Mouse (Mus musculus) hindbrain, embryonic 12.5 days (tissue): ENCODE results near the gene Plce1. TPM values are rescaled to one million over a fixed set of nuclear protein-coding genes. Genes with fewer than 3 reads are reported as not detected.

Experiments
- ATAC-seq: fragments of 200-750 bp; cut with Nextera tagmentation; 2 replicates; pipeline ENCODE4 v1.8.0; 2017; ENCODE audit warnings: moderate TSS enrichment; ENCODE audit not compliant: low FRiP score
- H3K27ac ChIP-seq: fragments of 300-500 bp; sonication (generic); 2 replicates; pipeline ENCODE4 v1.5.1; 2016; ENCODE audit warnings: mild to moderate bottlenecking
- H3K27me3 ChIP-seq: fragments of 300-500 bp; sonication (generic); 2 replicates; pipeline ENCODE4 v1.6.1; 2016; ENCODE audit warnings: mild to moderate bottlenecking
- H3K36me3 ChIP-seq: fragments of 300-500 bp; sonication (generic); 2 replicates; pipeline ENCODE4 v1.6.1; 2016; ENCODE audit warnings: mild to moderate bottlenecking
- H3K4me1 ChIP-seq: fragments of 300-500 bp; sonication (generic); 2 replicates; pipeline ENCODE4 v1.6.1; 2016
- H3K4me2 ChIP-seq: fragments of 300-500 bp; sonication (generic); replicated peaks from 2 replicates; pipeline ENCODE4 v1.6.1; 2016; ENCODE audit warnings: mild to moderate bottlenecking
- H3K4me3 ChIP-seq: fragments of 300-500 bp; sonication (generic); 2 replicates; pipeline ENCODE4 v1.5.1; 2016; ENCODE audit warnings: mild to moderate bottlenecking
- H3K9ac ChIP-seq: fragments of 300-500 bp; sonication (generic); 2 replicates; pipeline ENCODE4 v1.6.1; 2016; ENCODE audit warnings: mild to moderate bottlenecking, moderate library complexity
- H3K9me3 ChIP-seq: fragments of 300-500 bp; sonication (generic); replicated peaks from 2 replicates; pipeline ENCODE4 v1.6.1; 2016; ENCODE audit warnings: mild to moderate bottlenecking
- WGBS: fragments of 180-500 bp; shearing (Covaris S2); methylation state at CpG from one replicate; pipeline ENCODE4 v1.1.7; 2016; 5-methylcytosine and 5-hydroxymethylcytosine counted together
- polyA plus RNA-seq: library from polyadenylated mRNA; unstranded; fragments of >200 nt; fragmentation: Nextera tagmentation; extraction: Ambion mirVana; gene quantifications from 2 replicates; pipeline ENCODE4 v1.2.1, GENCODE M21; 2016

The Plce1 gene
- polyA plus RNA-seq, 1 experiment from 2014 or later, result 6.9 TPM

DNA sequence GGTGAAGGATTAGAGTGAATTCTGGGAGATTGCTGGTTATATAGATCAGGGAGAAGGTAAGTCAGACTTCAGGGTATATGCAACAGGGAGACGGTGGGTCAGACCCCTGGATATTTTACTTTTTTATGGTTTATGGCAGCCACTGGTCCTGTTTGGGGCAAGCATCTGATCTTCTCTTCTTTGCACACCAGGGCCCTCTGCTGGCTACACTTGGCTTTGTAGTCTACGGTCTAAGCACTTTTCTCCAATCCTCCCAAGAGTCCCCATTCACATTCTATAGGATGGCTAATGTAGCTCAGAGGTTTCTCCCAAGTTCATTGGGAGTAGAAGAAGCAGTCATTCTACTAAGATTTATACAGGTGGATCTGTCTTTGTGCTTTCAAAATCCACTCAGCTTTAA is 228.5 kb downstream of the Plce1 start:
- no peak overlapping the region for H3K9ac ChIP-seq
- no peaks in the 10 kb centered on the region for H3K4me1 ChIP-seq
- H3K4me2 ChIP-seq, result no peak overlapping the region
- WGBS, result 87% methylated on average over 2 of the region's 2 CpGs
- H3K9me3 ChIP-seq, result no peaks in the 10 kb centered on the region
- no peak for ATAC-seq
- no peaks in the 10 kb centered on the region for H3K27me3 ChIP-seq
- no peak overlapping the region for H3K4me3 ChIP-seq
- no peaks in the 10 kb centered on the region for H3K36me3 ChIP-seq
- no peak overlapping the region for H3K27ac ChIP-seq

DNA sequence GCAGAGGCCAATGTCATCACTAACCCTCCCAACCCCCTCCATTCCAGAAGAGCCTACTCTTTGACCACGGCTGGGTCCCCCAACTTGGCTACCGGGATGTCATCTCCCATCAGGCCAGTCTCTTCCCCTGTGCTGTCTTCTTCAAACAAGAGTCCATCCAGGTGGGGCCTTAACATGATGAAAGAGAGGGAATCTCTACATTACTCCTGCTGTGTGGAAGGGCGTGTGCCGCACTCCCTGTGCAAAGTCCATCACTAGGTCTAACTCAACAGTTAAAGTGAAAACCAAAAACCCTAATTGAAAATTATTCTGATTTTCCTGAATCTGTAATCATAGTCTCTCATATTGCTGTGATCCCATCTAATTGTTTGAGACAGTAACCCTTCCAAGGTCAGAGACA is 240.9 kb downstream of the Plce1 start:
- no peaks in the 10 kb centered on the region for H3K9me3 ChIP-seq
- no peaks in the 10 kb centered on the region for H3K27me3 ChIP-seq
- H3K4me1 ChIP-seq, result no peaks in the 10 kb centered on the region
- no peak overlapping the region for H3K4me2 ChIP-seq
- no peak for ATAC-seq
- 94% methylated on average over 4 of the region's 4 CpGs for WGBS
- H3K27ac ChIP-seq, result no peak overlapping the region
- 0 out of 2 replicates have a peak, but pooled peaks cover under 1% of the 10 kb centered on the region for H3K36me3 ChIP-seq
- H3K4me3 ChIP-seq, result no peak overlapping the region
- no peak overlapping the region for H3K9ac ChIP-seq

DNA sequence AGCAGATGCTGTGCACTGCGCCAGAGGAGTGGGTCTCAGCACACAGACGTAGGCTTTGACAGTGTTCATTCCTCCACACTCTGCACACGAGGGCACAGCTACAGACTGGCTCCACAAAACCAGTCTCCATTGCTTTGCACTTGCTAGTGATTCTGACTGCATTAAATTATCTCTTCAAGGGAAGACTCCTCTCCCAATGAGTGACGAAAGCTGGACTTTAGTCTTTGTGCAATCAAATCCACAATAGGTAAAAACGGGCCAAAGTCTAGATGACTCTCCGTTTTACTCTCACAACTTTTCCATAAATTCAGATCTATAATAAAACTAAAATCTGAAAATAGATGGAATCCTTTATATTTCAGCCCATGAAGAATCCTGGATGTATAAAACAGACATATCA is 242.1 kb downstream of the Plce1 start:
- H3K9me3 ChIP-seq, result no peaks in the 10 kb centered on the region
- no peak overlapping the region for H3K4me3 ChIP-seq
- no peak overlapping the region for H3K9ac ChIP-seq
- no peaks in the 10 kb centered on the region for H3K4me1 ChIP-seq
- ATAC-seq, result no peak
- WGBS, result 92% methylated on average over 6 of the region's 6 CpGs
- H3K27ac ChIP-seq, result no peak overlapping the region
- H3K4me2 ChIP-seq, result no peak overlapping the region
- no peaks in the 10 kb centered on the region for H3K27me3 ChIP-seq
- H3K36me3 ChIP-seq, result no peaks in the 10 kb centered on the region

DNA sequence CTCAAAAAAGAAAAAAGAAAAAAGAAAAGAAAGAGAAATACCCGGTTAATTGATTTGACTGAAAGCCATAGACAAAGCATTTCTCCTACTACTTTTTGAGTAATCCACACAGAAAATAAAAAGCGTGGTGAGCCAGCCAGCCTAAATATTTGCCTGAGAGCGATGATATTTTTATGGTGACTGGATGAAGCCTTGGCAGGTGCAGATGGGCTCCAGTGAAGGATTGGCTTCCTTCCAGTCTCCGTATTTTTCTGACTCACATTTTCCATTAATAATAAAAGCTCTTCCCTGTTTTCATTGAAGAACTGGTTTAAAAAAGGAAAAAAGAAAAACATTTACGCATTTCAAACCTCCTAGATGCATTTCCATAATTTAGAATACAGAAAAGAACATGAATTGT is 243.1 kb downstream of the Plce1 start:
- Histone ChIP-seq H3K27me3 (no peaks in the 10 kb centered on the region), H3K9ac (no peak overlapping the region), H3K4me3 (no peak overlapping the region), H3K4me2 (no peak overlapping the region), H3K9me3 (no peaks in the 10 kb centered on the region), H3K36me3 (no peaks in the 10 kb centered on the region), H3K27ac (no peak overlapping the region), H3K4me1 (no peaks in the 10 kb centered on the region)
- no peak for ATAC-seq
- 78% methylated on average over 5 of the region's 5 CpGs for WGBS

DNA sequence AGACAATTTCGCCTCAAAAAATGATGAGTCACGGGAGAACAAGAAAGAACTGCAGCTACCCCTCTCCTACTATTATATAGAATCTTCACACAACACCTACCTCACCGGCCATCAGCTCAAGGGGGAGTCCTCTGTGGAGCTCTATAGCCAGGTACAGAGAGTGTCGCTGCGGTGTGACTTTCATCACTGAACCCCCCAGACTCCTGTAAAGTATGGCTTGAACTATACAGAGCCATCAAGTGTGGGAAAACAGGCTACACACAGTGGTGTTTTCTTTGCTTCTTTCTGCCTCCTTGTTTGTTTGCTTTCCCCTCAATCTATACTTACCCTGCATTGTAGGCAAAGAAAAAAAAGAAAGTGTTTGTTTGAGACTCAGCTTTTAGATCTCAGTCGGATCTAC is 247.9 kb downstream of the Plce1 start:
- Histone ChIP-seq H3K4me1 (no peaks in the 10 kb centered on the region), H3K27me3 (no peaks in the 10 kb centered on the region), H3K9ac (no peak overlapping the region), H3K4me3 (no peak overlapping the region), H3K9me3 (0 out of 2 replicates have a peak, but pooled peaks cover 3% of the 10 kb centered on the region), H3K36me3 (no peaks in the 10 kb centered on the region), H3K4me2 (no peak overlapping the region), H3K27ac (0 out of 2 replicates have a peak overlapping the region, but pooled peaks have one; percentile 44)
- 63% methylated on average over 6 of the region's 6 CpGs for WGBS
- no peak for ATAC-seq

DNA sequence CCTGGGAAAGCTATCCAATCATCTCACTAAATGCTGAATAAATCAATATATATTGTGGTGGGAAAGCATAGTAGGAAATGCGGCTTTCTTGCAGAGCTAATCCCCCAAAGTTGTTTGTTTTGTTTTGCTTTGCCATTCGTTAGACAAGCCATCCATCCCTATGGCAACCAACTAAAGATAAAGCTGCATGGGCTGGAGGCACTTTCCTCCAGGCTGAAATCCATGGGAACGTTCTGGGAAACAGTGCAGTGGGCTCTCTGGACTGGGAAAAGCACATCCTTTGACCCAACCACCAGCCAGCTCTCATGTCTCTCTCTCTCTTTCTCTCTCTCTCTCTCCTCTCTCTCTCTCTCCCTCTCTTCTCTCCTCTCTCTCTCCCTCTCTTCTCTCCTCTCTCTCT is 248.4 kb downstream of the Plce1 start:
- Histone ChIP-seq H3K9me3 (0 out of 2 replicates have a peak, but pooled peaks cover 3% of the 10 kb centered on the region), H3K27ac (no peak overlapping the region), H3K27me3 (no peaks in the 10 kb centered on the region), H3K4me2 (no peak overlapping the region), H3K9ac (no peak overlapping the region), H3K4me1 (no peaks in the 10 kb centered on the region), H3K36me3 (no peaks in the 10 kb centered on the region), H3K4me3 (no peak overlapping the region)
- 33% methylated on average over 3 of the region's 3 CpGs for WGBS
- peak; percentile 54; the same call in 1 of the 2 replicates for ATAC-seq

DNA sequence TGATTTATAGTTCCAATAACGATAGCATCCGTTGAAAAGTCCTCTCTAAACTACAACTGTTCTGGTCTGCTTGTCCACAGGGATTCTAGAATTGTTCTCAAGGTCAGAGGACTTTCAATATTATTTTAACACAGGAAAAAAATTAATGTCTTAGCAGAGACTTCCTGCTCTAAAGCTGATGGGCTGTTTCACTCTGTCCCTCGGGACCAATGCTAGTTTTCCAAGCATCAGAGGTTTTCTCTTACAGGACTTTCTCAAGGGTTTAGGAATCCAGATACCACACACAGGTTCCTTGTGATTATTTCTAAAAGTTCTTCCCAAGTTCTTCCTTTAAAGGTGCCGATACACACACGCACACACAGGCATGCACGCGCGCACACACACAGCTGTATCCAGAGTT is 263.6 kb downstream of the Plce1 start:
- WGBS, result 66% methylated on average over 8 of the region's 8 CpGs
- no peak for ATAC-seq
- H3K9ac ChIP-seq, result no peak overlapping the region
- H3K27me3 ChIP-seq, result no peaks in the 10 kb centered on the region
- no peaks in the 10 kb centered on the region for H3K9me3 ChIP-seq
- no peaks in the 10 kb centered on the region for H3K4me1 ChIP-seq
- H3K27ac ChIP-seq, result no peak overlapping the region
- no peaks in the 10 kb centered on the region for H3K36me3 ChIP-seq
- no peak overlapping the region for H3K4me3 ChIP-seq
- no peak overlapping the region for H3K4me2 ChIP-seq

DNA sequence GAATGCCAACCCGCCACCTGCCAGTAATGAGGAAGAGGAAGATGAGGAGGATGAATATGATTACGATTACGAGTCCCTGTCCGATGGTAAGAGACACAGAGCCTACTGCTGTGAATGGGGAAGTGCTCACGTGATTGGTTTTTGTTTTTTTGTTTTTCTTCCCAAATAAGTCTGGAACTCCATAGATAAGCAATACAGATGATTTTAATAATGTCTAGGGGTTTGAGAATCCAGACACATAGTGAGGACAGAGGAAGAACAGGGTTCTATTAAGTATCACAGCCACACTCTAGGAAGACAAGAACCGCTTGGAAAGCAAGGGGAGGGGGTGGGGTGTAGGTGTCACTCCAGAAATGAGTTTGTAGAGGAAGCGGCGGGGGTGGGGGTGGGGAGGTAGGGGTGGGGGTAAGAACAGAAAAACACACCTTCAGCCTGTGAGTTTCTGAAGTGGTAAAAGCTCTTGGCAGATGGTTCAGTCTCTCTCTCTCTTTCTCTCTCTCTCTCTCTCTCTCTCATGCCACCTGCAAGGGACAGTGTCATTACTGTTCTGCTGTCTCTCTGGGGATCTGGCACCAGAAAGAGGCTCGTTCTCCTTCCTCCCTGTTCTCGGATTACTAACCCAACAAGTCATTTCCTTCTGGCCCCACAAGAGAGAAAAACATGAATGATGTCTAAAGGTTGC is 265.0 kb downstream of the Plce1 start:
- Histone ChIP-seq H3K27ac (no peak overlapping the region), H3K4me2 (no peak overlapping the region), H3K36me3 (no peaks in the 10 kb centered on the region), H3K4me3 (no peak overlapping the region), H3K27me3 (no peaks in the 10 kb centered on the region), H3K4me1 (no peaks in the 10 kb centered on the region), H3K9me3 (no peaks in the 10 kb centered on the region), H3K9ac (no peak overlapping the region)
- no peak for ATAC-seq
- 66% methylated on average over 10 of the region's 10 CpGs for WGBS

DNA sequence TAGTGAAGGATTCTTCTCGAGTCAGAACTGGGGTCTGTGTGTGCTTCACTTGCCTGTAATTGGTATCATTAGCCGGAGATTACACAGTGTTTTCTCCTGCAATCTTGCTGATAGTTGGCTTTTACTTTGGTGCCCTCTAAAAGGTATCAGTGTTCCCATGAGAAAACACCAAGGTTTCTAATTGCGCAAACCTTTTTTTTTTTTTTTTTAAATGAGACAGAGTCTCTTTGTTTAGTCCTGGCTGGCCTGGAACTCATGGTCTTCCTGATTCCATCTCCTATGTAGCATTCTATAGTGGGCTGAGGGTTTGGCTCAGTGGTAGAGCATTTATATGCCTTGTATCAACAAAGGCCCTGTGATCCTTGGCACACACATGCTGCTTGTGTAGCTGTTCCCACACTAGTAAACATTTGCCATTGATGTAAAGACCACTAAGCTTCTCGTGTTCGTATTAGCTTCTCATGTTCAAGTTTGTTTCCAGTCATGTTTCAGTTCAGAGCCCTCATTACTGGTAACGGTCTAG is 265.6 kb downstream of the Plce1 start:
- ATAC-seq, result no peak
- Histone ChIP-seq H3K27ac (no peak overlapping the region), H3K27me3 (no peaks in the 10 kb centered on the region), H3K36me3 (no peaks in the 10 kb centered on the region), H3K4me2 (no peak overlapping the region), H3K4me3 (no peak overlapping the region), H3K9ac (no peak overlapping the region), H3K4me1 (no peaks in the 10 kb centered on the region), H3K9me3 (no peaks in the 10 kb centered on the region)
- 67% methylated on average over 6 of the region's 6 CpGs for WGBS

DNA sequence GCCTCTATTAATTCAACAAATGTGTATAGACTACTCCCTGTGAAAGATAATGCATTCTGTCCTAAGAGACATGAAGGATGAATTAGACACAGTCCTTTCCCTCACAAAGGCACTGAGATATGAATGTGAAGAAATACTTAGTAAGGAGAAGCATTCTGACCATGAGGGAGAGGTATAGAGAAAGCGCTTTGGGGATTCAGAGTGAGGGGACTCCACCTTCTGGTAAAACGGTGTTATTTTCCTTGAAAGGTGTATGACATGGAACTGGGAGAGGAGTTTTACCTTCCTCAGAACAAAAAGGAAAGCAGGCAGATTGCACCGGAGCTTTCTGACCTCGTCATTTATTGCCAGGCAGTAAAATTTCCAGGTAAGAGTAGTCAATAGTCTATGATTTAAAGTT is 269.3 kb downstream of the Plce1 start:
- Histone ChIP-seq H3K27ac (no peak overlapping the region), H3K4me1 (no peaks in the 10 kb centered on the region), H3K9me3 (no peaks in the 10 kb centered on the region), H3K4me2 (no peak overlapping the region), H3K27me3 (no peaks in the 10 kb centered on the region), H3K4me3 (no peak overlapping the region), H3K36me3 (no peaks in the 10 kb centered on the region), H3K9ac (no peak overlapping the region)
- 65% methylated on average over 4 of the region's 4 CpGs for WGBS
- ATAC-seq, result no peak

DNA sequence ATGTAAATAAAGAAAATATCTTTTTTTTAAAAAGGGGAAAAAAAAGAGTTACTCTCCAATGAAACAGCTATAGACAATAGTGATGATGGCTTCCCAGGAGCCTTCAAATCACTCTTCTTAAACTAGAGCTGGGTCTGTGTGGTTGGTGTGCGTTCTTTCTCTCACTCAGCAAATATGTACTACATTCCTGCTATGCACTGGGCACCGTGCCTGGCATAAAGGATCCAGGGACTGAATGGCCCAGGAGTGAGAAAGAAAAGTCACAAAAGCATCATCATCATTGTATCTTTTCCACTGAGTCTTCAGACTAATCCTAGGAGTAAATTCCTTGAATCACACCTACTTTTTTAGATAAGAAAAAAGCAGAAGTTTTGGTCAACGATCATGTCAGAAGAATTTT is 276.3 kb downstream of the Plce1 start:
- no peak for ATAC-seq
- Histone ChIP-seq H3K4me2 (no peak overlapping the region), H3K36me3 (no peaks in the 10 kb centered on the region), H3K9me3 (no peaks in the 10 kb centered on the region), H3K4me1 (no peaks in the 10 kb centered on the region), H3K27me3 (no peaks in the 10 kb centered on the region), H3K4me3 (no peak overlapping the region), H3K27ac (no peak overlapping the region), H3K9ac (no peak overlapping the region)
- WGBS, result 85% methylated on average over 3 of the region's 3 CpGs

DNA sequence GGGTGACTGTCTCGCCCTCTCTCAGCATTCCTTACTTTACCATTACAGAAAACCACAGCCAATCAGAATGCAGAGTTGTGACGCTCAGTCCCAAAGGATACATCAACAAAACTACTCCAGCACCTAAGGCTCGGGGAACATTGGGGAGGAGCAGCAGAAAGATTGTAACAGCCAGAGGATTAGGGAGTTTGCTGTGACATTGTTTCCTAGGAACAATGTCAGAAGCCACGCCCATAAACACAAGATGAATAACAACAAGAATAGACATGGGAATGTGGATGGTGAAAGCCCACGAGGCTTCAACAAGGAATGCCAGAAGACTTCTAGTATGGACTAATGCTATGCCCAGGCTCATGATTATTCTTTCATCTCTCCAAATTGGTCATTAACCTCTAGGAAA is 277.1 kb downstream of the Plce1 start:
- 61% methylated on average over 5 of the region's 5 CpGs for WGBS
- no peak overlapping the region for H3K27ac ChIP-seq
- no peak overlapping the region for H3K9ac ChIP-seq
- ATAC-seq, result no peak
- H3K4me3 ChIP-seq, result no peak overlapping the region
- no peaks in the 10 kb centered on the region for H3K4me1 ChIP-seq
- H3K36me3 ChIP-seq, result no peaks in the 10 kb centered on the region
- no peak overlapping the region for H3K4me2 ChIP-seq
- H3K9me3 ChIP-seq, result no peaks in the 10 kb centered on the region
- H3K27me3 ChIP-seq, result no peaks in the 10 kb centered on the region
